Mouse (Mus musculus) forebrain, embryonic 11.5 days (tissue): Measurements from ENCODE around the gene Papss1. TPM values are rescaled to one million over a fixed set of nuclear protein-coding genes. Genes with fewer than 3 reads are reported as not detected.

Experiments used
- ATAC-seq: fragments of 200-750 bp; cut with Nextera tagmentation; replicated peaks from 2 replicates; pipeline ENCODE4 v1.8.0; 2017; ENCODE audit warnings: moderate TSS enrichment; ENCODE audit not compliant: low FRiP score
- DNase-seq: peaks from one replicate; pipeline ENCODE4 v3.0.0-alpha.2; 2017; ENCODE audit warnings: low spot score
- H3K27ac ChIP-seq: fragments of 300-500 bp; sonication (generic); 2 replicates; pipeline ENCODE4 v1.5.1; 2014; ENCODE audit warnings: low read depth, low read length
- H3K27me3 ChIP-seq: fragments of 300-500 bp; sonication (generic); 2 replicates; pipeline ENCODE4 v1.6.1; 2014; ENCODE audit warnings: mild to moderate bottlenecking, low read length, mixed read lengths; ENCODE audit not compliant: control insufficient read depth, insufficient read depth
- H3K36me3 ChIP-seq: fragments of 300-500 bp; sonication (generic); 2 replicates; pipeline ENCODE4 v1.6.1; 2014; ENCODE audit warnings: mild to moderate bottlenecking, low read length, moderate library complexity, mixed read lengths; ENCODE audit not compliant: control insufficient read depth, insufficient read depth
- H3K4me1 ChIP-seq: fragments of 300-500 bp; sonication (generic); replicated peaks from 2 replicates; pipeline ENCODE4 v1.6.1; 2014; ENCODE audit warnings: low read length, mixed read lengths; ENCODE audit not compliant: control insufficient read depth, insufficient read depth
- H3K4me2 ChIP-seq: fragments of 300-500 bp; sonication (generic); 2 replicates; pipeline ENCODE4 v1.6.1; 2014; ENCODE audit warnings: low read depth, mild to moderate bottlenecking, low read length, moderate library complexity, mixed read lengths; ENCODE audit not compliant: severe bottlenecking
- H3K4me3 ChIP-seq: fragments of 300-500 bp; sonication (generic); 2 replicates; pipeline ENCODE4 v1.5.1; 2014; ENCODE audit warnings: low read depth, low read length
- H3K9ac ChIP-seq: fragments of 300-500 bp; sonication (generic); 2 replicates; pipeline ENCODE4 v1.6.1; 2014; ENCODE audit warnings: low read length
- H3K9me3 ChIP-seq: fragments of 300-500 bp; sonication (generic); 2 replicates; pipeline ENCODE4 v1.6.1; 2016; ENCODE audit warnings: low read length, mixed read lengths; ENCODE audit not compliant: control insufficient read depth
- WGBS: fragments of 180-500 bp; shearing (Covaris S2); extraction: QIAGEN DNeasy Blood & Tissue Kit; methylation state at CpG from one replicate; pipeline ENCODE4 v1.1.7; 2014; 5-methylcytosine and 5-hydroxymethylcytosine counted together
- polyA plus RNA-seq: library from polyadenylated mRNA; unstranded; fragments of >200 nt; fragmentation: Nextera tagmentation; extraction: Ambion mirVana; gene quantifications from 2 replicates; pipeline ENCODE4 v1.2.1, GENCODE M21; 2014

Gene Papss1
- polyA plus RNA-seq, 1 experiment from 2014 or later, result 76.2 TPM

GRCm38 (mm10) chr3:131593143-131593798, 28.7 kb downstream of the Papss1 start:
- Histone ChIP-seq H3K4me2 (no peak overlapping the region), H3K4me3 (no peak overlapping the region), H3K4me1 (no peaks in the 10 kb centered on the region), H3K36me3 (no peaks in the 10 kb centered on the region; the same call in 1 of the 2 replicates), H3K27ac (no peak overlapping the region), H3K27me3 (no peaks in the 10 kb centered on the region), H3K9ac (no peak overlapping the region), H3K9me3 (no peaks in the 10 kb centered on the region)
- 91% methylated on average over 15 of the region's 15 CpGs for WGBS
- no peak for ATAC-seq
- DNase-seq, result no peak

- ATAC-seq, result no peak
- DNase-seq, result no peak
- WGBS, result 96% methylated on average over 11 of the region's 11 CpGs
- H3K4me1 ChIP-seq, result no peaks in the 10 kb centered on the region
- no peak overlapping the region for H3K9ac ChIP-seq
- no peaks in the 10 kb centered on the region; the same call in 1 of the 2 replicates for H3K36me3 ChIP-seq
- no peaks in the 10 kb centered on the region for H3K27me3 ChIP-seq
- H3K9me3 ChIP-seq, result no peaks in the 10 kb centered on the region
- H3K4me2 ChIP-seq, result no peak overlapping the region
- H3K4me3 ChIP-seq, result no peak overlapping the region
- no peak overlapping the region for H3K27ac ChIP-seq
Observed at GRCm38 (mm10) chr3:131594361-131594760, 29.8 kb downstream of the Papss1 start.

GRCm38 (mm10) chr3:131595546-131596245, 31.1 kb downstream of the Papss1 start:
- ATAC-seq (no peak), DNase-seq (no peak)
- H3K4me1 ChIP-seq, result no peaks in the 10 kb centered on the region
- 93% methylated on average over 14 of the region's 14 CpGs for WGBS
- no peak overlapping the region for H3K27ac ChIP-seq
- H3K9ac ChIP-seq, result no peak overlapping the region
- no peaks in the 10 kb centered on the region for H3K9me3 ChIP-seq
- no peak overlapping the region for H3K4me2 ChIP-seq
- H3K4me3 ChIP-seq, result no peak overlapping the region
- no peaks in the 10 kb centered on the region for H3K27me3 ChIP-seq
- H3K36me3 ChIP-seq, result no peaks in the 10 kb centered on the region; the same call in 1 of the 2 replicates

- DNase-seq (peak; percentile 31), ATAC-seq (no peak)
- 96% methylated on average over 11 of the region's 11 CpGs for WGBS
- H3K9ac ChIP-seq, result no peak overlapping the region
- H3K27me3 ChIP-seq, result no peaks in the 10 kb centered on the region
- no peaks in the 10 kb centered on the region for H3K9me3 ChIP-seq
- no peaks in the 10 kb centered on the region for H3K4me1 ChIP-seq
- H3K4me2 ChIP-seq, result no peak overlapping the region
- H3K4me3 ChIP-seq, result no peak overlapping the region
- H3K36me3 ChIP-seq, result peaks cover 3% of the 10 kb centered on the region; the same call in 1 of the 2 replicates
- H3K27ac ChIP-seq, result no peak overlapping the region
Observed at GRCm38 (mm10) chr3:131600726-131601125, 36.2 kb downstream of the Papss1 start.

GRCm38 (mm10) chr3:131601366-131601765, 36.8 kb downstream of the Papss1 start:
- H3K36me3 ChIP-seq, result peaks cover 3% of the 10 kb centered on the region; the same call in 1 of the 2 replicates
- WGBS, result 89% methylated on average over 1 of the region's 1 CpGs

GRCm38 (mm10) chr3:131602995-131603414, 38.4 kb downstream of the Papss1 start:
- 72% methylated on average over 4 of the region's 4 CpGs for WGBS
- Histone ChIP-seq H3K4me3 (no peak overlapping the region), H3K9ac (no peak overlapping the region), H3K36me3 (peaks cover 3% of the 10 kb centered on the region; the same call in 1 of the 2 replicates), H3K27ac (no peak overlapping the region), H3K9me3 (no peaks in the 10 kb centered on the region), H3K4me2 (no peak overlapping the region), H3K4me1 (no peaks in the 10 kb centered on the region), H3K27me3 (no peaks in the 10 kb centered on the region)
- peak; percentile 55; the same call in 1 of the 2 replicates for ATAC-seq
- no peak for DNase-seq

More at GRCm38 (mm10) chr3:131601366-131601765, 36.8 kb downstream of the Papss1 start:
- Histone ChIP-seq H3K4me1 (no peaks in the 10 kb centered on the region), H3K9ac (no peak overlapping the region), H3K27ac (no peak overlapping the region), H3K4me2 (no peak overlapping the region), H3K27me3 (no peaks in the 10 kb centered on the region), H3K4me3 (no peak overlapping the region), H3K9me3 (no peaks in the 10 kb centered on the region)
- DNase-seq (no peak), ATAC-seq (no peak)

GRCm38 (mm10) chr3:131608112-131608511, 43.5 kb downstream of the Papss1 start:
- DNase-seq (no peak), ATAC-seq (no peak)
- Histone ChIP-seq H3K27me3 (no peaks in the 10 kb centered on the region), H3K9ac (no peak overlapping the region), H3K27ac (no peak overlapping the region), H3K9me3 (no peaks in the 10 kb centered on the region), H3K4me2 (no peak overlapping the region), H3K4me3 (no peak overlapping the region), H3K36me3 (no peaks in the 10 kb centered on the region; the same call in 1 of the 2 replicates), H3K4me1 (no peaks in the 10 kb centered on the region)
- 91% methylated on average over 6 of the region's 6 CpGs for WGBS

- Histone ChIP-seq H3K4me3 (no peak overlapping the region), H3K4me2 (no peak overlapping the region), H3K36me3 (no peaks in the 10 kb centered on the region; the same call in 1 of the 2 replicates), H3K9ac (no peak overlapping the region), H3K27ac (no peak overlapping the region), H3K27me3 (no peaks in the 10 kb centered on the region), H3K9me3 (no peaks in the 10 kb centered on the region), H3K4me1 (no peaks in the 10 kb centered on the region)
- DNase-seq (no peak), ATAC-seq (no peak)
- WGBS, result 93% methylated on average over 4 of the region's 4 CpGs
Observed at GRCm38 (mm10) chr3:131609651-131610050, 45.1 kb downstream of the Papss1 start.
